Mouse (Mus musculus) CH12.LX (cell line): Measurements from ENCODE around the gene Stra8. TPM values are rescaled to one million over a fixed set of nuclear protein-coding genes. Genes with fewer than 3 reads are reported as not detected.

Experiments used
- DNase-seq: peaks from one replicate; pipeline ENCODE4 v3.0.0-alpha.2; 2013; ENCODE audit errors: extremely low read depth
- H3K27ac ChIP-seq: 2 replicates; pipeline ENCODE4 v1.5.1; 2012; ENCODE audit warnings: low read depth, mild to moderate bottlenecking, control low read depth, moderate library complexity; ENCODE audit not compliant: insufficient read depth
- H3K27me3 ChIP-seq: replicated peaks from 2 replicates; pipeline ENCODE3; 2012; ENCODE audit warnings: inconsistent platforms
- H3K36me3 ChIP-seq, 2 experiments: replicated peaks in 1 of 2; 2 replicates each; pipeline versions ENCODE3 to v1.6.1; 2012; ENCODE audit warnings: inconsistent platforms in 1 of 2, low read length in 1 of 2, mild to moderate bottlenecking in 1 of 2, mixed read lengths in 1 of 2, moderate library complexity in 1 of 2; ENCODE audit not compliant: control insufficient read depth in 1 of 2, insufficient read depth in 1 of 2
- H3K4me1 ChIP-seq, 2 experiments: 2 replicates each; pipeline ENCODE4 v1.6.1; 2012; ENCODE audit warnings: inconsistent platforms in 1 of 2, moderate library complexity in 1 of 2; ENCODE audit not compliant: insufficient read depth in 2 of 2, control insufficient read depth in 1 of 2
- H3K4me2 ChIP-seq: 2 replicates; pipeline ENCODE4 v1.6.1; 2012; ENCODE audit warnings: low read depth, mild to moderate bottlenecking, control low read depth; ENCODE audit not compliant: poor library complexity, insufficient read depth, severe bottlenecking
- H3K4me3 ChIP-seq, 3 experiments: fragments of 150-350 bp in 1 of 3; sonication (generic) in 1 of 3; replicated peaks in 1 of 3; 2 replicates each; pipeline versions ENCODE3 to v1.5.1; 2011 to 2012; ENCODE audit warnings: low read depth in 2 of 3, low read length in 2 of 3, mild to moderate bottlenecking in 2 of 3, moderate library complexity in 2 of 3, control low read depth in 1 of 3, improper control_type of control experiment in 1 of 3, inconsistent platforms in 1 of 3, mixed read lengths in 1 of 3; ENCODE audit not compliant: poor library complexity in 1 of 3
- H3K79me2 ChIP-seq: replicated peaks from 2 replicates; pipeline ENCODE4 v1.6.1; 2012; ENCODE audit warnings: mild to moderate bottlenecking, moderate library complexity; ENCODE audit not compliant: control insufficient read depth, poor library complexity, insufficient read depth, severe bottlenecking; ENCODE audit errors: extremely low read depth
- H3K9ac ChIP-seq: 2 replicates; pipeline ENCODE4 v1.6.1; 2012; ENCODE audit warnings: low read depth, mild to moderate bottlenecking, control low read depth, moderate library complexity; ENCODE audit not compliant: insufficient read depth
- H3K9me3 ChIP-seq: replicated peaks from 2 replicates; pipeline ENCODE3; 2012; ENCODE audit warnings: low read length, inconsistent platforms, mixed read lengths
- CHD1 ChIP-seq: IDR thresholded peaks from 2 replicates; pipeline ENCODE4 v1.6.1; 2012; ENCODE audit warnings: low read depth, low read length, improper control_type of control experiment, inconsistent platforms
- CHD2 ChIP-seq: IDR thresholded peaks from 2 replicates; pipeline ENCODE4 v1.6.1; 2011; ENCODE audit warnings: low read length, improper control_type of control experiment
- CTCF ChIP-seq, 2 experiments: IDR thresholded peaks in 1 of 2; conservative IDR thresholded peaks in 1 of 2; 2 replicates each; pipeline ENCODE4 v1.5.1; 2011 to 2012; ENCODE audit warnings: low read depth in 2 of 2, low read length in 2 of 2, improper control_type of control experiment in 1 of 2, inconsistent platforms in 1 of 2, mild to moderate bottlenecking in 1 of 2, moderate library complexity in 1 of 2
- E2F4 ChIP-seq: IDR thresholded peaks from 2 replicates; pipeline ENCODE4 v1.6.1; 2011; ENCODE audit warnings: low read depth, low read length, improper control_type of control experiment; ENCODE audit not compliant: insufficient replicate concordance
- ELF1 ChIP-seq: IDR thresholded peaks from 2 replicates; pipeline ENCODE4 v1.6.1; 2014; ENCODE audit warnings: low read depth, mild to moderate bottlenecking, inconsistent platforms, low read length, improper control_type of control experiment
- EP300 ChIP-seq: IDR thresholded peaks from 2 replicates; pipeline ENCODE4 v1.6.1; 2011; ENCODE audit warnings: low read length, improper control_type of control experiment
- GABPA ChIP-seq: IDR thresholded peaks from 2 replicates; pipeline ENCODE4 v1.6.1; 2012; ENCODE audit warnings: low read depth, low read length, improper control_type of control experiment, inconsistent platforms; ENCODE audit not compliant: insufficient replicate concordance
- HCFC1 ChIP-seq: IDR thresholded peaks from 2 replicates; pipeline ENCODE4 v1.6.1; 2012; ENCODE audit warnings: low read depth, mild to moderate bottlenecking, inconsistent platforms, low read length, improper control_type of control experiment
- MAX ChIP-seq: IDR thresholded peaks from 2 replicates; pipeline ENCODE4 v1.6.1; 2011; ENCODE audit warnings: low read length, improper control_type of control experiment
- MAZ ChIP-seq: IDR thresholded peaks from 2 replicates; pipeline ENCODE4 v1.6.1; 2012; ENCODE audit warnings: low read depth, mild to moderate bottlenecking, inconsistent platforms, low read length, improper control_type of control experiment, moderate library complexity
- MEF2A ChIP-seq: IDR thresholded peaks from 2 replicates; pipeline ENCODE4 v1.6.1; 2014; ENCODE audit warnings: low read depth, mild to moderate bottlenecking, inconsistent platforms, low read length, improper control_type of control experiment, borderline replicate concordance
- MXI1 ChIP-seq: IDR thresholded peaks from 2 replicates; pipeline ENCODE4 v1.6.1; 2011; ENCODE audit warnings: mild to moderate bottlenecking, low read depth, low read length, improper control_type of control experiment
- MYC ChIP-seq: IDR thresholded peaks from 2 replicates; pipeline ENCODE4 v1.6.1; 2011; ENCODE audit warnings: low read depth, mild to moderate bottlenecking, improper control_type of control experiment, low read length
- PAX5 ChIP-seq: IDR thresholded peaks from 2 replicates; pipeline ENCODE4 v1.6.1; 2012; ENCODE audit warnings: low read length, inconsistent platforms, mixed read lengths
- POLR2A ChIP-seq: IDR thresholded peaks from 2 replicates; pipeline ENCODE4 v1.6.1; 2011; ENCODE audit warnings: low read depth, mild to moderate bottlenecking, improper control_type of control experiment, low read length
- RAD21 ChIP-seq: IDR thresholded peaks from 2 replicates; pipeline ENCODE4 v1.6.1; 2011; ENCODE audit warnings: low read depth, mild to moderate bottlenecking, low read length, improper control_type of control experiment, moderate library complexity
- RCOR1 ChIP-seq: conservative IDR thresholded peaks from 2 replicates; pipeline ENCODE4 v1.6.1; 2012; ENCODE audit warnings: low read depth, mild to moderate bottlenecking, inconsistent platforms, low read length, improper control_type of control experiment
- SIN3A ChIP-seq: IDR thresholded peaks from 2 replicates; pipeline ENCODE4 v1.6.1; 2012; ENCODE audit warnings: low read length, improper control_type of control experiment, inconsistent platforms
- USF1 ChIP-seq: IDR thresholded peaks from 2 replicates; pipeline ENCODE4 v1.6.1; 2014; ENCODE audit warnings: low read depth, mild to moderate bottlenecking, inconsistent platforms, low read length, improper control_type of control experiment
- ZMIZ1 ChIP-seq: IDR thresholded peaks from 2 replicates; pipeline ENCODE4 v1.6.1; 2012; ENCODE audit warnings: low read depth, mild to moderate bottlenecking, inconsistent platforms, low read length, improper control_type of control experiment
- ZNF384 ChIP-seq: IDR thresholded peaks from 2 replicates; pipeline ENCODE4 v1.6.1; 2012; ENCODE audit warnings: low read depth, low read length, improper control_type of control experiment, inconsistent platforms
- dilution Hi-C: fragments of 300-500 bp; cut with MboI; formaldehyde crosslinking; loops from 2 replicates; pipeline ENCODE4 v1.14.3; 2020; ENCODE audit warnings: low sequenced_read_pairs; ENCODE audit not compliant: extremely low pct_unique_long_range_greater_than_20kb, extremely low pct_ligation_motif_present
- in situ Hi-C: fragments of 300-500 bp; cut with MboI; formaldehyde crosslinking; loops from 3 replicates; pipeline ENCODE4 v1.14.3; 2019; ENCODE audit warnings: low sequenced_read_pairs, low pct_ligation_motif_present, low pct_unique_long_range_greater_than_20kb, mixed read lengths
- polyA plus RNA-seq: library from polyadenylated mRNA; unstranded; fragments of >175 nt; gene quantifications from 2 replicates; pipeline ENCODE4 v1.2.1, GENCODE M21; 2012; ENCODE audit warnings: low read depth; ENCODE audit not compliant: insufficient read length
- total RNA-seq, 2 experiments: library from RNA; depleted of rRNA; stranded (reverse); fragments of 300-350 nt in 1 of 2; fragments of >200 nt in 1 of 2; gene quantifications; 2 replicates each; pipeline ENCODE4 v1.2.3; 2012 to 2014

Stra8 gene
- total and polyA plus RNA-seq, 3 experiments: 0.08 to 0.77 TPM; not detected in 1

DNA sequence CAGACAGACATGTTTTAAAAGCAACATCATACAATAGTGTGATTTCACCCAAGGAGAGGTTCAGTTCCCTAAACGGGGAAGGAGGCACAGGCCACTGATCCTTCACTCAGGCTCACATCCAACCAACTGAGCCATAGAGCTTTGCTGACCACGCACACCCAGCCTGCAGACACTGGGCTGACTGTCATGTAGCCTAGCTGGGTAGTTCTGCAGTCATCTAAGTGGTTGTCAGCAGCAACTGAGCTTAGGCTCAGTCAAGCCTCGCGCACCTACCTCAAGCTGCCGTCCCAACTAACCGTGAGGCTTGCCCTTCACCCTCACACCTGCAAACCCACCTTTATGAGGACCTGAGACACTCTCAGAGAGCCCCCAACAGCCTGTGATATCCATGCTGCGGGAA, 48.0 kb upstream of the Stra8 start:
- in situ Hi-C loops (no loop called here), dilution Hi-C loops (no loop called here)
- Histone ChIP-seq H3K4me1 (peaks cover 25 to 76% of the 10 kb centered on the region in 2 experiments), H3K9me3 (no peaks in the 10 kb centered on the region), H3K9ac (no peak overlapping the region), H3K79me2 (no peaks in the 10 kb centered on the region), H3K27ac (no peak overlapping the region), H3K27me3 (no peaks in the 10 kb centered on the region), H3K4me2 (no peak overlapping the region), H3K4me3 (no peak overlapping the region), H3K36me3 (peaks cover 27 to 60% of the 10 kb centered on the region in 2 experiments)
- no peak for TF ChIP-seq MYC
- no peak for TF ChIP-seq MXI1
- no peak for TF ChIP-seq HCFC1
- no peak for TF ChIP-seq CHD2
- TF ChIP-seq ZNF384: no peak
- no peak for TF ChIP-seq CTCF (conservative IDR thresholded peaks at IDR 0.05 in 1 of 2, IDR thresholded peaks at IDR 0.05 in 1 of 2; ENCODE audit: low read depth in 2 of 2, low read length in 2 of 2)
- no peak for TF ChIP-seq RAD21
- no peak for DNase-seq

GRCm38 (mm10) chr6:34872871-34873270, 47.1 kb upstream of the Stra8 start:
- H3K9me3 ChIP-seq: no peaks in the 10 kb centered on the region
- H3K9ac ChIP-seq: no peak overlapping the region
- peaks cover 27 to 59% of the 10 kb centered on the region in 2 experiments for H3K36me3 ChIP-seq
- in situ Hi-C loops (no loop called here), dilution Hi-C loops (no loop called here)
- no peaks in the 10 kb centered on the region for H3K27me3 ChIP-seq
- H3K4me1 ChIP-seq: peaks cover 22 to 68% of the 10 kb centered on the region in 2 experiments
- H3K4me3 ChIP-seq: no peak overlapping the region
- DNase-seq: no peak
- H3K27ac ChIP-seq: no peak overlapping the region
- TF ChIP-seq MEF2A (no peak), CHD1 (no peak), PAX5 (no peak), SIN3A (no peak), ZMIZ1 (no peak), CHD2 (no peak), EP300 (no peak), GABPA (no peak), RCOR1 (no peak), MAX (no peak), USF1 (no peak), RAD21 (no peak), POLR2A (no peak), ELF1 (no peak), CTCF (conservative IDR thresholded peaks at IDR 0.05 in 1 of 2, IDR thresholded peaks at IDR 0.05 in 1 of 2; ENCODE audit: low read depth in 2 of 2, low read length in 2 of 2) (no peak), MAZ (no peak), E2F4 (no peak), MXI1 (no peak), HCFC1 (no peak)
- H3K79me2 ChIP-seq: no peaks in the 10 kb centered on the region; the same call in 1 of the 2 replicates
- H3K4me2 ChIP-seq: no peak overlapping the region
